Mouse (Mus musculus) liver, adult 2 months (tissue): ENCODE data around the gene Ctsg.

ENCODE experiments used
- CTCF ChIP-seq: fragments of 200-500 bp; IDR thresholded peaks from 2 replicates; pipeline ENCODE4 v1.5.1; 2011; ENCODE audit warnings: low read depth, low read length, control low read depth
- POLR2A ChIP-seq: fragments of 200-500 bp; IDR thresholded peaks from 2 replicates; pipeline ENCODE4 v1.6.1; 2011; ENCODE audit warnings: low read length, control low read depth; ENCODE audit not compliant: insufficient read depth; ENCODE audit errors: extremely low read depth

DNA sequence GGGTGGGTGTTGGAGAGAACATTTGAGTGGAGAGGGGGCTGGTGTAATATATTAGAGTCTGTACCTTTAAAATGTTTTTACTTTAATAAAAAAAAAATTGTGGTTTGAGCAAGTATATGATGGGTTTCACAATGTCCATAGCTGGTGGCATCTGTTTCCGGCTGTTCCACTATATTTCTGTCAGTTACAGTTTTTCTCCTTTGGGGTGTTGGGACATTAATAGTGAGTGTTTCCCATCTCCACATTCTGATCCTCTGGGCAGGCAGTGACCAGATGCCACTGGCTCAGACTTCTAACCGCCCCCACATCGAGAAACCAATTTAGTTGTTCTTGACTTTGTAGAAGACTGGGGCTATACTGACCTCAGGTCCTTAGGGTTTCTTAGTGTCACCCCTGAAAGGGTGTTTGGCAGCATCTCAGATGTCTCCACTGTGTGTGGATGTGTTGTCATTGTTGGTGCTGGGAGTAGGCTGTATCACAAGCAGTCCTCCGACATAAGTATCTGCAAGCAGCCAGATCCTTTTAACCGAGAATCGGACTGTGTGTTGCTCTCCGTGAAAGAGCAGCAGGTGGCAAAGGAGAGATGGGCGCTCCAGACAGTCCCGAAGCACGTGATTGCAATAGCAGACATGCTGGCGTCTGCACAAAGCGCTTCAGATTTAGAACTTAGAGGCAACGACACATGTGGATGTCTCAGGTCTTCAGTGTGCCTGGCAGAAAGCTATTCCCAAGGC is 3.2 kb upstream of the Ctsg start:
- TF ChIP-seq POLR2A = no peak
- TF ChIP-seq CTCF = no peak
